Mouse (Mus musculus): ENCODE measurements around the gene Tceanc. TPM values are rescaled to one million over a fixed set of nuclear protein-coding genes. Genes with fewer than 3 reads are reported as not detected.

Tceanc gene
- polyA plus RNA-seq, 1 experiment from 2014 or later: 9.9 TPM

- Histone ChIP-seq H3K9ac (ENCODE audit: low read depth, low read length) (no peak overlapping the region), H3K36me3 (ENCODE audit: control insufficient read depth, insufficient read depth, low read length) (no peaks in the 10 kb centered on the region), H3K4me3 (ENCODE audit: low read length) (no peak overlapping the region), H3K9me3 (ENCODE audit: control insufficient read depth, low read length) (no peaks in the 10 kb centered on the region), H3K27me3 (ENCODE audit: control insufficient read depth, insufficient read depth, low read length) (no peaks in the 10 kb centered on the region), H3K4me2 (replicated peaks; ENCODE audit: low read depth, low read length) (no peak overlapping the region), H3K4me1 (ENCODE audit: control insufficient read depth, insufficient read depth, low read length) (no peaks in the 10 kb centered on the region), H3K27ac (ENCODE audit: low read depth, low read length) (no peak overlapping the region)
- no peak for ATAC-seq (ENCODE audit: low FRiP score, low TSS enrichment)
- 83% methylated on average over 6 of the region's 6 CpGs for WGBS
Observed at GRCm38 (mm10) chrX:166472612-166473011, 45.8 kb downstream of the Tceanc start.

- Histone ChIP-seq H3K4me3 (ENCODE audit: low read length) (no peak overlapping the region), H3K9me3 (ENCODE audit: control insufficient read depth, low read length) (no peaks in the 10 kb centered on the region), H3K4me1 (ENCODE audit: control insufficient read depth, insufficient read depth, low read length) (no peaks in the 10 kb centered on the region), H3K27ac (ENCODE audit: low read depth, low read length) (no peak overlapping the region), H3K9ac (ENCODE audit: low read depth, low read length) (no peak overlapping the region), H3K27me3 (ENCODE audit: control insufficient read depth, insufficient read depth, low read length) (no peaks in the 10 kb centered on the region), H3K36me3 (ENCODE audit: control insufficient read depth, insufficient read depth, low read length) (no peaks in the 10 kb centered on the region; the same call in 1 of the 2 replicates), H3K4me2 (replicated peaks; ENCODE audit: low read depth, low read length) (no peak overlapping the region)
- ATAC-seq (ENCODE audit: low FRiP score, low TSS enrichment): no peak
- WGBS: 92% methylated on average over 7 of the region's 7 CpGs
Observed at GRCm38 (mm10) chrX:166468321-166468720, 50.0 kb downstream of the Tceanc start.

GRCm38 (mm10) chrX:166455525-166455924 lies 62.8 kb downstream of the Tceanc start:
- no peaks in the 10 kb centered on the region for H3K4me1 ChIP-seq (ENCODE audit: control insufficient read depth, insufficient read depth, low read length)
- peaks cover 4% of the 10 kb centered on the region; the same call in 1 of the 2 replicates for H3K36me3 ChIP-seq (ENCODE audit: control insufficient read depth, insufficient read depth, low read length)
- H3K4me2 ChIP-seq (replicated peaks; ENCODE audit: low read depth, low read length): no peak overlapping the region
- no peak overlapping the region for H3K9ac ChIP-seq (ENCODE audit: low read depth, low read length)
- 88% methylated on average over 1 of the region's 1 CpGs for WGBS
- H3K27me3 ChIP-seq (ENCODE audit: control insufficient read depth, insufficient read depth, low read length): no peaks in the 10 kb centered on the region
- ATAC-seq (ENCODE audit: low FRiP score, low TSS enrichment): no peak
- H3K27ac ChIP-seq (ENCODE audit: low read depth, low read length): no peak overlapping the region
- H3K4me3 ChIP-seq (ENCODE audit: low read length): no peak overlapping the region
- no peaks in the 10 kb centered on the region for H3K9me3 ChIP-seq (ENCODE audit: control insufficient read depth, low read length)

GRCm38 (mm10) chrX:166454331-166454730 lies 64.0 kb downstream of the Tceanc start:
- H3K4me3 ChIP-seq (ENCODE audit: low read length): no peak overlapping the region
- H3K36me3 ChIP-seq (ENCODE audit: control insufficient read depth, insufficient read depth, low read length): peaks cover 4% of the 10 kb centered on the region; the same call in 1 of the 2 replicates
- H3K9me3 ChIP-seq (ENCODE audit: control insufficient read depth, low read length): no peaks in the 10 kb centered on the region
- ATAC-seq (ENCODE audit: low FRiP score, low TSS enrichment): no peak
- H3K4me1 ChIP-seq (ENCODE audit: control insufficient read depth, insufficient read depth, low read length): no peaks in the 10 kb centered on the region
- no peak overlapping the region for H3K9ac ChIP-seq (ENCODE audit: low read depth, low read length)
- H3K27ac ChIP-seq (ENCODE audit: low read depth, low read length): no peak overlapping the region
- WGBS: 74% methylated on average over 3 of the region's 3 CpGs
- H3K27me3 ChIP-seq (ENCODE audit: control insufficient read depth, insufficient read depth, low read length): no peaks in the 10 kb centered on the region
- no peak overlapping the region for H3K4me2 ChIP-seq (replicated peaks; ENCODE audit: low read depth, low read length)

- no peak for ATAC-seq (ENCODE audit: low FRiP score, low TSS enrichment)
- no peak overlapping the region for H3K4me2 ChIP-seq (replicated peaks; ENCODE audit: low read depth, low read length)
Observed at GRCm38 (mm10) chrX:166453532-166453931, 64.8 kb downstream of the Tceanc start.

More at GRCm38 (mm10) chrX:166453532-166453931, 64.8 kb downstream of the Tceanc start:
- Histone ChIP-seq H3K4me1 (ENCODE audit: control insufficient read depth, insufficient read depth, low read length) (no peaks in the 10 kb centered on the region), H3K4me3 (ENCODE audit: low read length) (no peak overlapping the region), H3K9me3 (ENCODE audit: control insufficient read depth, low read length) (no peaks in the 10 kb centered on the region), H3K9ac (ENCODE audit: low read depth, low read length) (no peak overlapping the region), H3K27ac (ENCODE audit: low read depth, low read length) (no peak overlapping the region), H3K27me3 (ENCODE audit: control insufficient read depth, insufficient read depth, low read length) (no peaks in the 10 kb centered on the region), H3K36me3 (ENCODE audit: control insufficient read depth, insufficient read depth, low read length) (peaks cover 4% of the 10 kb centered on the region; the same call in 1 of the 2 replicates)
- 73% methylated on average over 6 of the region's 6 CpGs for WGBS

Other genes starting within 250 kb of the Tceanc start
- gene Trappc2, start 78.0 kb downstream of the Tceanc start, polyA plus RNA-seq (2014; fragmentation: Nextera tagmentation; extraction: Ambion mirVana): 23.3 and 28.1 TPM in 2 replicates
- gene Ofd1, start 77.9 kb downstream of the Tceanc start, polyA plus RNA-seq (2014; fragmentation: Nextera tagmentation; extraction: Ambion mirVana): 7.3 and 9.7 TPM in 2 replicates
- gene Rab9, start 38.7 kb downstream of the Tceanc start, polyA plus RNA-seq (2014; fragmentation: Nextera tagmentation; extraction: Ambion mirVana): 58.7 and 60.1 TPM in 2 replicates
- gene Egfl6, start 67.2 kb upstream of the Tceanc start, polyA plus RNA-seq (2014; fragmentation: Nextera tagmentation; extraction: Ambion mirVana): 8.4 TPM in 2 replicates